Mouse (Mus musculus) liver, embryonic 12.5 days (tissue): ENCODE measurements around the gene 1810030O07Rik. TPM values are rescaled to one million over a fixed set of nuclear protein-coding genes. Genes with fewer than 3 reads are reported as not detected.
"Not testable (repeated sequence)": the region's sequence is repeated elsewhere in the genome, so short reads cannot be mapped to it uniquely, and the experiment has no call there.

Experiments used
- ATAC-seq: fragments of 200-750 bp; cut with Nextera tagmentation; 2 replicates; pipeline ENCODE4 v1.8.0; 2017; ENCODE audit warnings: moderate number of reproducible peaks, mild to moderate bottlenecking, moderate library complexity
- H3K27ac ChIP-seq: fragments of 300-500 bp; sonication (generic); 2 replicates; pipeline ENCODE4 v1.5.1; 2016; ENCODE audit warnings: mild to moderate bottlenecking
- H3K27me3 ChIP-seq: fragments of 300-500 bp; sonication (generic); replicated peaks from 2 replicates; pipeline ENCODE4 v1.6.1; 2016; ENCODE audit warnings: mild to moderate bottlenecking, moderate library complexity
- H3K36me3 ChIP-seq: fragments of 300-500 bp; sonication (generic); 2 replicates; pipeline ENCODE4 v1.6.1; 2016; ENCODE audit warnings: mild to moderate bottlenecking, moderate library complexity
- H3K4me1 ChIP-seq: fragments of 300-500 bp; sonication (generic); 2 replicates; pipeline ENCODE4 v1.6.1; 2016
- H3K4me2 ChIP-seq: fragments of 300-500 bp; sonication (generic); 2 replicates; pipeline ENCODE4 v1.6.1; 2016; ENCODE audit warnings: mild to moderate bottlenecking, moderate library complexity
- H3K4me3 ChIP-seq: fragments of 300-500 bp; sonication (generic); 2 replicates; pipeline ENCODE4 v1.5.1; 2016; ENCODE audit warnings: mild to moderate bottlenecking, moderate library complexity
- H3K9ac ChIP-seq: fragments of 300-500 bp; sonication (generic); 2 replicates; pipeline ENCODE4 v1.6.1; 2016; ENCODE audit warnings: mild to moderate bottlenecking, moderate library complexity
- H3K9me3 ChIP-seq: fragments of 300-500 bp; sonication (generic); replicated peaks from 2 replicates; pipeline ENCODE4 v1.6.1; 2016; ENCODE audit warnings: mild to moderate bottlenecking, moderate library complexity
- WGBS: fragments of 180-500 bp; shearing (Covaris S2); methylation state at CpG from one replicate; pipeline ENCODE4 v1.1.7; 2016; ENCODE audit not compliant: insufficient replicate concordance; 5-methylcytosine and 5-hydroxymethylcytosine counted together
- polyA plus RNA-seq: library from polyadenylated mRNA; unstranded; fragments of >200 nt; fragmentation: Nextera tagmentation; extraction: Ambion mirVana; gene quantifications from 2 replicates; pipeline ENCODE4 v1.2.1, GENCODE M21; 2016

The 1810030O07Rik gene
- polyA plus RNA-seq, 1 experiment from 2014 or later, result 20.0 TPM

DNA sequence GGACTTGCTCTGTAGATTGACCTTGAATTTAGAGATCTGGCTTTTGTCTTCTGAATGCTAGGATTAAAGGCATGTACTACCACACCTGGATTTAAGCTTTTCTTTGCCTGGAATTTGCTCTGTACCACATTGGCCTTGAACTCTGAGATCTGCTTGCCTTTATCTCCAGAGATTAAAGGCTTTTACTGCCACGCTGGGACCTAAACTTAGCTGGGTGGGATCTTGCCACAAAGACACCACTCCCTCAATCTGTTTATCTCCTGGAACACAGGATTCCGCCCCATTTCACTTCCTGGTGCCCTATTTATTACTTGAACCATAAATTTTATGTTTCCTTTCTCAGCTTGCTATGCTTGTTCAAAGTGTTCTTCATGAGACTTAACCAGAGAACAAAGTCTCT is 62.3 kb downstream of the 1810030O07Rik start:
- H3K9me3 ChIP-seq, result no peaks in the 10 kb centered on the region
- H3K4me3 ChIP-seq, result no peak overlapping the region
- H3K4me1 ChIP-seq, result peaks cover 10% of the 10 kb centered on the region
- ATAC-seq, result no peak
- no peak overlapping the region for H3K4me2 ChIP-seq
- no peak overlapping the region for H3K9ac ChIP-seq
- 31% methylated on average over 2 of the region's 2 CpGs for WGBS
- H3K27me3 ChIP-seq, result no peaks in the 10 kb centered on the region
- H3K36me3 ChIP-seq, result peaks cover 58% of the 10 kb centered on the region
- no peak overlapping the region for H3K27ac ChIP-seq

DNA sequence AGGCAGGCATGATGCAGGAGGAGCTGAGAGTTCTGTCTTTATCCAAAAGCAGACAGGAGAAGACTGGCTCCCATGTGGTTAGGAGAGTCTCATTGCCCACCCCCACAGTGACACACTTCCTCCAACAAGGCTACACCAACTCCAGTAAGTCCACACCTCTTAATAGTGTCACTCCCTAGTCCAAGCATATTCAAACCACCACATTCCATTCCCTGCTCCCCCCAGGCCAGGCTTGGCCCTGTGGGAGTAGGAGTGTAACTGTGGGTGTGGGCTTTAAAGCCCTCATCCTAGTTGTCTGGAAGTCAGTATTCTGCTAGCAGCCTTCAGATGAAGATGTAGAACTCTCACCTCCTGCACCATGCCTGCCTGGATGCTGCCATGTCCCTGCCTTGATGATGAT is 62.9 kb downstream of the 1810030O07Rik start:
- H3K27ac ChIP-seq, H3K27me3 ChIP-seq, H3K4me3 ChIP-seq, H3K4me2 ChIP-seq, H3K9me3 ChIP-seq, H3K9ac ChIP-seq, ATAC-seq: not testable (repeated sequence)
- peaks cover 58% of the 10 kb centered on the region for H3K36me3 ChIP-seq
- peaks cover 10% of the 10 kb centered on the region for H3K4me1 ChIP-seq

Other genes starting within 250 kb of the 1810030O07Rik start
- 56.7 and 56.8 TPM in 2 replicates for gene Atp6ap2, start 85.9 kb downstream of the 1810030O07Rik start, polyA plus RNA-seq
- 7.9 and 9.7 TPM in 2 replicates for gene Med14, start 88.4 kb upstream of the 1810030O07Rik start, polyA plus RNA-seq